ENCODE assay signal across 8 mouse cellular contexts in genomic region chr4:131364671-131365252, GRCm38 (mm10).
A peak's percentile ranks its signal among the peaks of the same experiment; 100 is the strongest.
DNase-seq lines count a peak whose midpoint lies in the region; ATAC-seq and TF ChIP-seq lines count a peak whose summit lies in the region.

No protein-coding gene starts in this region.

- WGBS in forebrain, postnatal 0 days, result 35% methylated on average over 6 of the region's 6 CpGs
- 31% methylated on average over 6 of the region's 6 CpGs for WGBS in forebrain, embryonic 15.5 days

- H3K4me1 ChIP-seq in forebrain, postnatal 0 days (ENCODE audit: insufficient read depth), result no peaks in the 10 kb centered on the region
- no peaks in the 10 kb centered on the region for H3K4me1 ChIP-seq in forebrain, embryonic 15.5 days

- no peaks in the 10 kb centered on the region for H3K9me3 ChIP-seq in forebrain, postnatal 0 days (ENCODE audit: low read length)
- H3K9me3 ChIP-seq in forebrain, embryonic 15.5 days, result no peaks in the 10 kb centered on the region

- H3K36me3 ChIP-seq in forebrain, postnatal 0 days (ENCODE audit: insufficient read depth), result no peaks in the 10 kb centered on the region
- no peaks in the 10 kb centered on the region for H3K36me3 ChIP-seq in forebrain, embryonic 15.5 days

- no peak for ATAC-seq in forebrain, postnatal 0 days
- no peak for ATAC-seq in forebrain, embryonic 15.5 days (replicated peaks)

- DNase-seq in forebrain, postnatal 0 days, result no peak
- DNase-seq in ovary, postnatal 14 days (ENCODE audit: low spot score), result peak; percentile 25
- no peak for DNase-seq in ovary, adult 18-20 months (ENCODE audit: low spot score)
- peak; percentile 35 for DNase-seq in cerebellum, adult 8-10 months
- DNase-seq in kidney, adult 8-10 months, result peak; percentile 10 to 62
- peak; percentile 7 for DNase-seq in naive thymus-derived CD4-positive, alpha-beta T cell, adult 2 months (ENCODE audit: low read depth)
- DNase-seq in frontal cortex, postnatal 10 days (ENCODE audit: low spot score in 2 of 2), result no peak

- H3K27me3 ChIP-seq in forebrain, postnatal 0 days (ENCODE audit: insufficient read depth, low read length), result no peaks in the 10 kb centered on the region; the same call in 1 of the 2 replicates
- no peaks in the 10 kb centered on the region for H3K27me3 ChIP-seq in forebrain, embryonic 15.5 days

- peak; percentile 46 for TF ChIP-seq CTCF in forebrain, postnatal 0 days (IDR thresholded peaks at IDR 0.05; ENCODE audit: low read depth)

- H3K27ac ChIP-seq in forebrain, postnatal 0 days (ENCODE audit: low read depth, low read length), result no peak overlapping the region
- H3K27ac ChIP-seq in forebrain, embryonic 15.5 days (replicated peaks), result no peak overlapping the region

- no peak overlapping the region for H3K9ac ChIP-seq in forebrain, postnatal 0 days
- no peak overlapping the region for H3K9ac ChIP-seq in forebrain, embryonic 15.5 days (replicated peaks)

- no peak overlapping the region for H3K4me2 ChIP-seq in forebrain, postnatal 0 days (ENCODE audit: low read depth)
- H3K4me2 ChIP-seq in forebrain, embryonic 15.5 days (replicated peaks), result no peak overlapping the region

- no peak overlapping the region for H3K4me3 ChIP-seq in forebrain, postnatal 0 days (ENCODE audit: low read depth, low read length)
- no peak overlapping the region for H3K4me3 ChIP-seq in forebrain, embryonic 15.5 days

Comparison
In these comparisons a context has a peak if more than half of its experiments do, and no peak if none do; other contexts are left out.
1. DNase-seq: peak in ovary, postnatal 14 days (single experiment), cerebellum, adult 8-10 months (single experiment), kidney, adult 8-10 months (2 of 2) and naive thymus-derived CD4-positive, alpha-beta T cell, adult 2 months (single experiment); none in forebrain, postnatal 0 days (single experiment), ovary, adult 18-20 months (single experiment) and frontal cortex, postnatal 10 days (0 of 2).